Mouse (Mus musculus) heart, postnatal 10 days (tissue): ENCODE data around the gene Rnf223. TPM values are rescaled to one million over a fixed set of nuclear protein-coding genes. Genes with fewer than 3 reads are reported as not detected.
A peak's percentile ranks its signal among the peaks of the same experiment; 100 is the strongest.

Experiments used
- DNase-seq, 2 experiments: peaks; one replicate each; pipeline ENCODE4 v3.0.0; 2021
- intact Hi-C: fragments of 180-260 bp; cut with DNase I; formaldehyde crosslinking; loops from one replicate; pipeline ENCODE4 v1.15.1; 2025
- total RNA-seq, 2 experiments: library from RNA; stranded (reverse); gene quantifications; 2 replicates each; pipeline ENCODE4 v1.2.3; 2021

The Rnf223 gene
- total RNA-seq, result not detected

DNA sequence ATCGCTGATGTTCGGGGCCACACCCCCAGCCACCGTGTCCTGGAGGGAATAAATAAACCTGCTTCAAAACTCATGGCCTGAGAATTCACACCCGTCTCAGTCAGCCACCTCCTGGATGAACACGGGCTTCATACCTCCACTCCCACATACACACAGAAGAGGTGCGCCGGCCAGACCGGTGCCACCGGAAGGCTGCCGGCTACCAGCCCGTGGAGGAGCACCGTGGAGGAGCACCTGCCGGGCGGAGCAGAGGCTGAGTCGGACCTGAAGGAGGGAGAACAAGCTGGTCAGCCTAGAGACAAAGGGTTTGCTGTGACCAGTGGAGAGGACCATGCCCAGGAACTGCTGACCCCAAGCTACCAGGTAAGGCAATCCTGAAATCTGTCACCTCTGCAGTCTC lies at the start of gene Rnf223:
Gene Rnf223 (plus strand): TSS at position 78 of the 400 bp plus-strand sequence.
- no peak for DNase-seq
- intact Hi-C loops, result no loop called here

DNA sequence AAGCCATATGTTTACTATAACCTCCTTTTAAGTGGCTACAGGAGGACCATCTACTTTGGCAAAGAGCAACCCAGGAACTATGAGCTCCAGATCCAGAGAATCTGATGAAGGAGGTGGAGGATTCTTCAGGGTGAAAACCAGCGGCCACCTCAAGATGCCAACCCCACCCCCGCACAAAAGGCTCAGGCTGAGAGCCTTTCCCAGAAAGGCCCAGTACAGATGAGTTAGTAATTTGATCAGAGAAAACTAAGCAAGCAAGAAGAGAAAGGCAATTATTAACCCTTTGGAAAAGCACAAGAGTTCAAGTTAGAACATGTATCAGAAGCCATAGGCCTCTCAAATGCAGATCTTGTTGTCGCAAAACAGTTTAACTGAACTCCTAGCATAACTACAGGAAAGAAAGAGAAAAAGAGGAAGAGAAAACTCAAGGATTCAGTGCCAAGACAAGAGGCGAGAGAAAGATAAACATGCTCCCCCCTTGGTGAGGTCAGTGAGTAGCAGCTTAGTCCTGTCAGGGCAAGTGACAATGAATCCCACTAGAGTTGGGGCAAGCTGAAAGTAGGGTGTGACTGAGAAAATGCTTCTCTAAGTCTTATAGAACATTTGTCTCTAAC lies 47.6 kb upstream of the Rnf223 start:
- intact Hi-C loops, result no loop called here
- DNase-seq, result no peak

DNA sequence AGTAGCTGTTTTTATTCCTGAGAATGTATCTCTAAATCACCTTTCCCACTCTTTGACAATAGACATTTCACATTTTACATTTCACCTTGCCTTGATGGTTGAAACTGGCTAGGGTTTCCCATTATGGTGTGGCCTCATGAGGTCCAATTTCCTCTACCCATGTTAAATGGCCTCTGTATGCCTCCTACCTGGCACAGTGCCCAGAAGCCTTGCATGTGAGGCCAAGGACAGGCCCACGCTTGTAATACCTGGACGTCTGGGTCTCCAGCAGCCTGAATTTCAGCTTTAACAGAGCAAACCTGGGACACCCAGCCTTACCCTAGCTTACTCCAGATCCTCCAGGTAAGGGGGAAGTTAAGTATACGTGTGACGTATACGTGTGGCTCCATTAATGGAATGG lies 47.0 kb upstream of the Rnf223 start:
- intact Hi-C loops, result no loop called here
- DNase-seq, result peak; percentile 30 to 31

DNA sequence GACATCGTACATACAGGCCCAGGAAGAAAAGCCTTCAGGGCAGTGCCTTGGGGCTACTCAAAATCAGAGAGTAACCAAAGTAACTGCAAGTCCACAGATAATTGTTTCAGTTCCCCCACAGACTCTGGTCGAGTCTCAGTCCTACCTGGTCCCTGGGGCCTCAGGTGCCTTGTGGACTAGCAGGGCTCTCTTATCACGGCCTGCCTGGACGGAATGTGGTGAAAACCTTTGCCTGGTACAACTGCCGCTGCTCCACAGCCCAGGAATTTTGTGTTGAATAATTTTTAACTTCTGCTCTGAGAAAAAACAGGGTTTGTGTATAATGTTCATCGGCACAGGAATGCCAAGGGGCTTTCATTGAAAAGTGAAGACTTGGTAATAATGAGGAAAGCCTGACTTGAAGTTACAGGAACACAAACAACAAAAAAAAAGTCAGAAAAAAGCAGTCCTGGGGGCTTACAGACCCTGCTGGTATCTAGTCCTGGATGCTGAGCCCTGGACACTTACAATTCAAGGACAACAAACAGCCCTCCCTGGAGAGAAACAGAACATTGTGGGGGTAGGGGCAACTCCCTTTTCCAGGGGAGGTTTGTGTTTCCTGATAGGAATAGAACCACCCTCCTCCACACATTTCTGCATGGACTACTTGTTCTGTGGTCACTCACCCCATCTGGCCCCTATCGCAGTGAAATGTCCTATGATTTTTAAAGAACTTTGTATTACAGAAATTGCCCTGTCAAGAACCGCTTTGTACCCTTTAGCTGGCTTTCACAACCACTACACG lies 46.0 kb upstream of the Rnf223 start:
- DNase-seq, result no peak
- intact Hi-C loops, result no loop called here

DNA sequence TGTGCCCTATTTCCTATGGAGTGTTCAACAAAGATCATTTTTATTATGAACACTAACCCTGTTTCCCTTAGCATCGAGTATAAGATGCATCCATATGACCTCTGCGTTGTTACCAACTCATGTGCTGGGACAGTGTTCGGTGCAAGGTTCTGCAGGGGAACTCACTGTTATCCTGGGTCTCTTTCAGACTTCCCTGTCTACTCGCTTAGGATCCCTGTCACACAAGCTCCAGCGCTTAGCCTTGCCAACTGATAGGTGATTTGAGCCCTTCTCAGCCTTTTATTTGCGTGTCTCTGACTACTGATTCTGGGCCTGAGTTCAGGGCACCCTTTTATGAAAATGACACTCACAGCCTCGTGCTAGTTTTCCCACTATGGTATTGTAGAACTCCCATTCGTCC lies 45.1 kb upstream of the Rnf223 start:
- intact Hi-C loops, result no loop called here

DNA sequence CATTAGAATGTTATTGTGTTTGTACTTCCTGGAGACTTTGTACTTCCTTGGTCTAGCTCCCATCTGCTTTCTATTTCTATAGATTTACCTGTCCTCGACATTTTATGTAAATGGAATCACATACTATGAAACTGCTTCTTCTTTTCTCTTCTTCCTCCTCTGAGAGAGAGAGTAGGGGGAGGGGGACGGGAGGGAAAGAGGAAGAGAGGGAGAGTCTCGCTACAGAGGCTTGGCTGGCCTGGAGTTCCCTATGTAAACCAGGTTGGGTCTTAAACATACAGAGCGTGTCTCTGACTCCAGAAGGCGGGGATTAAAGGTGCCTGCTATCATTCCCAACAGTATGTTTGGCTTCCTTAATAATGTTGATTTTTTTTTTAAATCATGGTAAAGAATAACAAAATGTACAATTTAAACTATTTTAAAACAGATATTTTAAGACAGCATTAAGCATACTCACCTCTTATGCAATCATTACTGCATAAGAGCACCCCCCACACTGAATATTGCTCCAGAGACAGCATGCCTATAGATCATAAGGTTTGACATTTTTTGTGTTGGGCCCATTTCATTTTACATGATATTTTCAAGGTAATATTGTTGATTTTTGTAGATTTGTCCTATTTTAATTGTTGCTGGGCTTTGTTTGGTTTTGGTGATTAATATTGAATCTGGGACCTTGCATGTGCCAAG lies 42.8 kb upstream of the Rnf223 start:
- DNase-seq, result no peak
- intact Hi-C loops, result no loop called here

More for the DNA sequence above, 45.1 kb upstream of the Rnf223 start:
- DNase-seq, result no peak

DNA sequence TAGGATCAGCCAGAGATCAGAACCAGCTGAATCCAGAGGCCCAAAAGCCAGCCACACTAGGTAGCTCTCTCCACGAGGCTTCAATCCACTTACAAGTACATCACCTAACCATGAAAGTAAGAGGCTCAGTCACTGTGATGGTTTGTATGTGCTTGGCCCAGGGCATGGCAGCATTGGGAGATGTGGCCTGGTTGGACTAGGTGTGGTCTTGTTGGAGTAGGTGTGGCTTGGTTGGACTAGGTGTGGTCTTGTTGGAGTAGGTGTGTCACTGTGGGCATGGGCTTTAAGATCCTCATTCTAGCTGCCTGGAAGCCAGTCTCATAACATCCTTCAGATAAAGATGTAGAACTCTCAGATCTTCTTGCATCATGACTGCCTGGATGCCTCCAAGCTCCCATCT lies 39.1 kb upstream of the Rnf223 start:
- no peak for DNase-seq
- intact Hi-C loops, result no loop called here

DNA sequence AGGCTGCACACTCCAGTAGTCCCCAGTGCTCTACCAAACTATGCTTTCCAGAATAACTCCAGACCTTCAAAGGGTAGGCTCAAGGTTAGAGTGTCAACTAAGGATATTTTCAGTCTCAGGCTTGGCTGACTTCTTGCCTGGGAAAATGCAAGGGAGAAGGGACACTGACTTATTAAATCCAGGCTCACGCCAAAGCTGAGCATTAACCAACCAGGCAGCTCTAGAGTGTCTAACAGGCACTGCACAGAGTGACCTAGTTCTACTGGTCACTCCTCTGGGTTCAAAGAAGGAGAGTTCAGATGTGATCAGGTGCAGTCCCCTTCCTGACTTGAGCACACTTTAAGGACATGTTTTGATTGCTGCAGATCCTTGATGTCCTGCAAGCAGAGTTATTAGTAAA lies 37.5 kb upstream of the Rnf223 start:
- intact Hi-C loops, result no loop called here
- no peak for DNase-seq

DNA sequence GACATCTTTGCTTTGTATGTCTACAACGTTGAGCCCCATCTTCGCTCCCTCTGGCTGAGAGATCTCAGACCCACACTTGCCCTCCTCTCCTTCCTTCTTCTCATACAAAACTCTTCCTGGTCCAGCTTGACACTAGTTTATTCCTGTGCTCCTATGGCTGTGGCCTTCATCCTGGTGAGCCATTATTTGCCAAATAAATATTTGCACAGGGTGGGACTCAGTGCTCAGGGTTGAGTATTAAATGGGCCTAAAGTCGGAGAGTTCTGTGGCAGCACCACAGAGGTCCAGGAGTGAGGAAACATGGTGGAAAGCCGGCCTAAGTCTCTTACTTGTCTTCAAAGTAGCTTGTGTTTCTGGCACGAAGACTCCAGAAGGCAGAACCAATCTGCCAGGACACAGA lies 36.6 kb upstream of the Rnf223 start:
- intact Hi-C loops, result no loop called here
- no peak for DNase-seq

DNA sequence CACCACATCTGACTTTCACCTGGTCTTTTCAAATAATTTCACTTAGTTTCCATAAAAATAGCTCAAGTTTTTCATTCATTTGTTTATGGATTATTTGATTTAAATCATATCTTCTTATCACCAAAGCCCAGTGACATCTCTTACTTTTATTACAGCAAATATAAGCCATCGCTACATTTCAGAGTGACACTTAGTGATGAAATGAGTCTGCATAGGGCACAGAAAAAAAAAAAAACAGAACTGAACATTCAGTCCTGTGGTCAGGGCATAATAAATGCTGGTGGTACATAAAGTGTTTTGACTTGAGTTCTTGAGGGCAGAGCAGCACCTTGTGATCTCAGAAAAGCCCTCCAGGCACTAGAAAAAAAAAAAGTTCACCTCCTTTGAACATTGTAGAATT lies 34.1 kb upstream of the Rnf223 start:
- intact Hi-C loops, result no loop called here
- DNase-seq, result no peak

DNA sequence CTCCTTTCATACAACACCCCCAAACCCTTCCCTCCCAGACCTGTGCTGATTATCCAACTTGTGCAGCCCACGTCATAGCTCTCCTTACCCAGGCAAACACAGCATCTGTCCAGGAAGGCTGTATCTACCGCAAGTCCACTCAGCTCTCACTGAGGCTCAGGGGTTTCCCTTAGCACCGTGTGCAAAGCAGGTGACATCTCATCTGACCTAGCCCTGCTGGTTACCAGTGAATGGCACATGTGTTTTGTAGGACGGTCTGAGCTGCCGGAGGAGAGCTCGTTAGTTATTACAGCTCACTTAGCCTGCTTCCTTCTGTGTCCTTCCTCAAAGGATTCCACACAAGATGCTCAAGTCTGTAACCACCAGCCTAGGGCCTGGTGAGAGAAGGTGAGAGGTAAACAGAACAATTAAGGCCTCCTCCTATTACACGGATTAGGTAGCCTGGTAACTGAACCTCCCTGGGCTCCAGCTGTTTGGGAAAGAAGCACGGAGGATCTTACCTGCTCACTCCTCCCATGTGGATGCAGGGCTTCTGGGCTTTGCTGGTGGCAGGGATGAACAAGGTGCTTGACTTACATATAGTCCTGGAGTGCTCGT lies 32.4 kb upstream of the Rnf223 start:
- DNase-seq, result no peak
- intact Hi-C loops, result no loop called here

DNA sequence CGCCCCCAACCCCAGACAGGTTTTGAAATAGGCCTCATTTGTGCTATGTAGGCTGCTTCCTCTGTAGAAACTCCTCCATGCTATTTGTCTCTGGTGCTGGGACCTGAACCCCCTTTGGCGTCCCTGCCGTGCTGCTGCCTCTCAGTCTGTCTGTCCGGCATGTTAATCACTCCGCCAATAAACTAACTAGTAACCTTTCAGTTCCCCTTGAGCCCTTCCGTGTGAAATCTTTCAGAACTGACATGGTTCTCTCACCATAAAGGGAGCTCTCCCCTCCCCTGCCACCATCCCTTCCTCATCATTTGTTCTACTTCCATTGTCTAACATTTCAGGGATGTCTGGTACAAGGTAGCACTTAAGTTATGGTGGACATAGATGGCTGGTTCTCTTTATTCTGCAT lies 30.9 kb upstream of the Rnf223 start:
- intact Hi-C loops, result no loop called here
- DNase-seq, result no peak

DNA sequence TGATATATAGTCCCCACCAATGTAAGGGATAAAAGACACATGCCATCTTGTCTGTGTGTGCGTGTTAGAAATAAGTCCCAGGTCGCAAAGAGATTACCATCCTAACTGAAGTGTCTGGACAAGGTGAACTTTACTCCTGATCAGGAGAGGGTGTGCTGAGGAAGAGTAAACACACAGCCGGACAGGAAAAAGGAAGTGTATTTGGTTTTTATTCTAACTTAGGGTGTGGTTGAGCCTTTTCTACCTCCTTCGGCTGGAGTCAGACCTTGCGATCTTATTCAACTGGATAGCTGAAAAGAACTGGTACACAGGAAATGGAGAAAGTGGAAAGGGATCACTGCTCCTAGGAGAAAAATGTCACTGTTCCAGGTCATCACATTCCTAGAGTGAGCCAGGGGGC lies 29.8 kb upstream of the Rnf223 start:
- DNase-seq, result no peak
- intact Hi-C loops, result loop anchor here (10.0 kb wide), 1 partner anchor 246 kb away; no protein-coding TSS in a partner anchor

DNA sequence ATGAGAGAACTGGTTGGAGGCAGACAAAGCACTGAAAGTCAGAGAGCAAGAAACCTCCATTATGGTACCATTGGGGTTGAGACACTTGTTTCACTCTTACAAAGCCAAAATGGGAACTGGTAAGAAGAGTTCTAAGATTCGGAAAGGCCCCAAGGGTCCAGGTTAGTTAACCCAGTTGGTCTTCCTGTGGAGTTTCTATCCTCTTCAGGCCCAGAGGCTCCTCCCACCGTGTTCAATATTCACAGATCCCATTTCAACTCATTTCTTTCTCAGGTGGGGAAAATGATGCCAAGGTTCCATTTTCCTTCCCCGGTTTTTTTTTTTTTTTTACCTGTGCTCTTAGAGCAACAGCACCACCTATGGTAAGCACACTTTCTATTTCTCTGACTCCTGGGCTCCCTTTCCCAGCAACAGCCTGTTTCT lies 28.8 kb upstream of the Rnf223 start:
- DNase-seq, result no peak
- intact Hi-C loops, result loop anchor here (1.0 to 10.0 kb wide), 2 partner anchors 142 to 247 kb away; no protein-coding TSS in a partner anchor

DNA sequence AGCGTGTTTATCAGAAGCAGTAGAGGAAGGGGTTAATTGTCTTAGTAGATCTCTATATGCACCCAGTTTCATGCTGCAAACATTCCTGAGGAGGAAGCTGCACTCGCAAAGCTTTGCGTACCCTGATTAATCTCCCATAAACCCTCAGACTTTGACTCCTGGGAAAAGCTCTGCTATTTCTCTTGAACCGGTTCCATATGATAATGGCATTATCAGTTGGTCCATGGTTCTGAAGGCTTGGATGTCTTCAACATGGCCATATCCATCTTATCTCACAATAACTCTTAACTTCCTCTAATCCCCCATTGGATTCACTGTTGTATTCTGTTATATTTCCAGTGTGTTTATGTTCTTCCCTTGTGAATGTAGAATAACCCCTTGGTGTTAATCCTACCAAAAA lies 27.0 kb upstream of the Rnf223 start:
- intact Hi-C loops, result loop anchor here (10.0 kb wide), 1 partner anchor 249 kb away; no protein-coding TSS in a partner anchor
- DNase-seq, result no peak

DNA sequence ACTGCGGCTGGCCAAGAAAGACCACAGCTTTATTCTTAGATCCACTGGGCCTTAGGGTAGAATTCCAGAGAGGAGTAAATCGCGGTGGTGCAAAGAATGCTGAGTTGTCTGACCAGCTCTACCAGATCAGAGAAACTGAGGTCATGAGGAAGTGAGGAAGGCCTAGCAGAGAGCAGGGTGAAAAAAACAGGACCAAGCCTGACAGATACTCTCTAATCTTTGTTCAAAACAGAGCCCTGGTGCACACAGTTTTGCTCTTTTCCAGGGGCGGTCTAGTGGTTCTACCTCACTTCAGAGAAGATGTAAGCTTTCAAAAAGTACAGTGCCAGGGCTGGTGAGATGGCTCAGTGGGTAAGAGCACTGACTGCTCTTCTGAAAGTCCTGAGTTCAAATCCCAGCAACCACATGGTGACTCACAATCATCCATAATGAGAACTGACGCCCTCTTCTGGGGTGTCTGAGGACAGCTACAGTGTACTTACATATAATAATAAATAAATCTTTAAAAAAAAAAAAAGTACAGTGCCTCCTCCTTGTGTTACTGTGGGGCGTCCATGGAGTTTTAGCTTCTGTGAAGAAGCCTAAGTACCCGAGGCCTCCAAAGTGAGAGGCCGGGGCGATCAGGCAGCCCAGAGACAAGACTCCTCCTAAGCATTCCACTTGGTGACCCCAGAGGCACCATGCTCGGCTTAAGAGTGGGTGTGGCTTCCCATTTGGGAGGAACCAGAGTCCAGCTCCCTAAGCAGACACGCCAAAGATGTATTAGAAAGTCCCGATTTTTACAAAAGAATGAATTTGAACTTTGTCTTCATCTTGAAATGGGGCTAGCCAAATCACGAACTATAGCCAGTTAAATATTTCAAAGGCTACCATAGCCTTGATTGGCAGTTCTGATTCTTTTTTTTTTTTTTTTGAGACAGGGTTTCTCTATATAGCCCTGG lies 21.4 kb upstream of the Rnf223 start:
- DNase-seq, result peak; percentile 75
- intact Hi-C loops, result loop anchor here (10.0 kb wide), 1 partner anchor 254 kb away; no protein-coding TSS in a partner anchor

DNA sequence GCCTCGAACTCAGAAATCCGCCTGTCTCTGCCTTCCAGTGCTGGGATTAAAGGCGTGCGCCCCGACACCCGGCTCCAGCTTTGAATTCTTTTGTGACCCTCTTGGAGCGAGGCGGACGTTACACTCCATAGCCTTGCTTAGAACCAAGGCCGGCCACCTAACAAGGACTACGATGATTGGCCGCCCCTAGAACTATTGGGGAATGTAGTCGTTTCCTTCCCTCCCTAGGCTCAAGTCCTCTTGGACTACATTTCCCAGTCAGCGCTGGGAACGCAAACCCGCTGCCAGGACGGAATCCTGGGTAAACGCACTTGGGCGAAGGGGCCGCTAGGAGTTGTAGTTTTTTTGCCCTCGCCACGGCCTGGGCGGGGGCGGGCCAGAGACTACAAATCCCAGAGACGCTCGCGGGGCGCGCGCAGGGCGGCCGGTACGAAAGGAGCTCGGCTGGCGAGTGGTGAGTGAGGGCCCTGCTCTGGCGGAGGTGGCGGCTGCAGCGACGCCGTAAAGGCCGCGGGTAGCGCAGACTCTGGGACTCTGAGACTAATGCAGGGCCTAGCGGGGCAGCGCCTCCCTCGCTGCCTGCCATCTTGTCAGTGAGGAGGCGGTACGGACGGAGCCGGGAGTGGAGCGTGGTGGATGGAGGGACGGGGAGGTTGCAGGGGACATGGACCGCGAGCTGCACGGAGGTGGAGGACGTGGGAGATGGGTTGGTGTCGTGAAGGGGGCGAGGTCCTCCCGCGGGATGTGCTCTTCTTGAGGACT lies 20.6 kb upstream of the Rnf223 start, which contains the start of gene 9430015G10Rik:
Gene 9430015G10Rik (plus strand): TSS at position 413 of the 762 bp plus-strand sequence.
- intact Hi-C loops, result loop anchor here (2.0 to 10.0 kb wide), 3 partner anchors 88 to 255 kb away; partner anchors contain the start of genes Agrn and Plekhn1
- DNase-seq, result peak; percentile 98 to 99

DNA sequence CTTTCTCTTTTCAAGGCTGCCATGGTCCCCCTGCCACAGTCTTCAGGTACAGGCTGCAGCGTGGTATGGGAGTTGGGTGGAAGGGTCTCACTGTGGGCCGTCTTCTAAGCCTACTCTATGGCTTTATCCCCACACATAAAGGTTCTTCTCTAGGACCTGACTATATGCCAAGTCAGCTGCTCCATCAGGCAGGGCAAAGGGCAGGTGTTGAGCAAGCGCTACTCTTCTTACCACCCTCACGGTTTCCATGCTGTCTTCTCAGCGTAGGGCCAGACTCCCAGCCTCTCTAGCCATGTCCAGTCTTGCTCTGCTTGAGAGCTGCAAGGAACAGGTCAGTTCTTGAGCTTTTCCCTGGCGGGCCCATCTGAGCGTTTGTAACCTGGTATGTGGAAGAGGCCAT lies 6.2 kb upstream of the Rnf223 start:
- intact Hi-C loops, result no loop called here

DNA sequence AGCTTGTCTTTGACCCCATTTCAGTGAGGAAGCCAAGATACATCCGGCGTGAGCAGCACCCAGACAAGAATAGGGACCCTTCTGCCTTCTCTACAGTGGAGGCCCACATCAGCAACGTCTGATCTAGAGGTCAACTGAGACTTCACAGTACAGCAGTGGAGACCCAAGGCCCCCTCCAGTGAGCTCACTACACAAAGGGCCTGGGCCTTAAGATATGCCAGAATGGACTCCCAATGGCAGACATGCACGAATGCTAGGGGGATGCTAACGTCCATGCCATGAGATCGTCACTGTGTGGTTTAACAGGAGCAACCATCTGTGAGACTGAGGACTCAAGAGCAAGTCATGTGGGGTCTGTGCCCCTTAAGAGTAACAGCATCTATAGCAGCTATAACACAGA lies 4.9 kb upstream of the Rnf223 start:
- intact Hi-C loops, result no loop called here
- DNase-seq, result no peak

More for the DNA sequence above, 6.2 kb upstream of the Rnf223 start:
- DNase-seq, result no peak
